Mouse (Mus musculus) kidney, postnatal 25 days (tissue): ENCODE results near the gene Gm17571.

Source experiments
- DNase-seq, 2 experiments: peaks; one replicate each; pipeline ENCODE4 v3.0.0; 2021; ENCODE audit warnings: mixed read lengths in 2 of 2

Gene Gm17571

GRCm38 (mm10) chr9:13454651-13455123 is 8.1 kb upstream of the Gm17571 start:
- peak in 1 of 2 experiments; percentile 45 for DNase-seq

- DNase-seq: no peak
These were observed 2.2 kb upstream of the Gm17571 start for GRCm38 (mm10) chr9:13448716-13449115.

GRCm38 (mm10) chr9:13446236-13446635 is 317 bp downstream of the Gm17571 start:
- DNase-seq: no peak

- no peak for DNase-seq
These were observed 2.9 kb downstream of the Gm17571 start for GRCm38 (mm10) chr9:13443484-13444211.

- peak in 1 of 2 experiments; percentile 16 for DNase-seq
These were observed 4.4 kb downstream of the Gm17571 start for GRCm38 (mm10) chr9:13442012-13442735.

GRCm38 (mm10) chr9:13440911-13441310 is 5.6 kb downstream of the Gm17571 start:
- DNase-seq: no peak

GRCm38 (mm10) chr9:13433501-13434090 is 13.0 kb downstream of the Gm17571 start:
- DNase-seq: no peak

- DNase-seq: peak in 1 of 2 experiments; percentile 38
These were observed 14.9 kb downstream of the Gm17571 start for GRCm38 (mm10) chr9:13431646-13432045.

GRCm38 (mm10) chr9:13430744-13431143 is 15.8 kb downstream of the Gm17571 start:
- no peak for DNase-seq

- no peak for DNase-seq
These were observed 16.3 kb downstream of the Gm17571 start for GRCm38 (mm10) chr9:13430302-13430701.

GRCm38 (mm10) chr9:13429477-13430125 is 17.0 kb downstream of the Gm17571 start:
- peak in 1 of 2 experiments; percentile 18 for DNase-seq

GRCm38 (mm10) chr9:13425031-13425940 is 21.3 kb downstream of the Gm17571 start:
- DNase-seq: peak; percentile 86

- DNase-seq: no peak
These were observed 32.3 kb downstream of the Gm17571 start for GRCm38 (mm10) chr9:13414230-13414766.
